Mouse (Mus musculus) spleen, adult 2 months (tissue): ENCODE measurements around the gene Casp14.

Source experiments
- CTCF ChIP-seq: fragments of 200-500 bp; IDR thresholded peaks from 2 replicates; pipeline ENCODE4 v1.5.1; 2011; ENCODE audit warnings: mild to moderate bottlenecking, inconsistent platforms; ENCODE audit not compliant: insufficient read depth, insufficient read length, insufficient replicate concordance; ENCODE audit errors: extremely low read depth
- POLR2A ChIP-seq: fragments of 200-500 bp; IDR thresholded peaks from 2 replicates; pipeline ENCODE4 v1.6.1; 2011; ENCODE audit warnings: low read depth, low read length, inconsistent platforms

- TF ChIP-seq POLR2A (no peak), CTCF (no peak)
These were observed 17.2 kb downstream of the Casp14 start for GRCm38 (mm10) chr10:78700881-78701280.
